Mouse (Mus musculus) ES-Bruce4 (cell line): ENCODE measurements around the gene Foxp1.

Experiments used
- EP300 ChIP-seq: IDR thresholded peaks from 2 replicates; pipeline ENCODE4 v1.6.1; 2011; ENCODE audit warnings: low read depth, low read length; ENCODE audit not compliant: insufficient read depth
- POLR2A ChIP-seq: IDR thresholded peaks from one replicate; pipeline ENCODE4 v1.8.1; 2011; ENCODE audit warnings: low read length; ENCODE audit not compliant: insufficient read depth

- TF ChIP-seq EP300 = no peak
- TF ChIP-seq POLR2A = no peak
These were observed 274.1 kb downstream of the Foxp1 start for GRCm38 (mm10) chr6:99248396-99248795.
